Mouse (Mus musculus): Measurements from ENCODE around the gene Sohlh1.

The Sohlh1 gene

DNA sequence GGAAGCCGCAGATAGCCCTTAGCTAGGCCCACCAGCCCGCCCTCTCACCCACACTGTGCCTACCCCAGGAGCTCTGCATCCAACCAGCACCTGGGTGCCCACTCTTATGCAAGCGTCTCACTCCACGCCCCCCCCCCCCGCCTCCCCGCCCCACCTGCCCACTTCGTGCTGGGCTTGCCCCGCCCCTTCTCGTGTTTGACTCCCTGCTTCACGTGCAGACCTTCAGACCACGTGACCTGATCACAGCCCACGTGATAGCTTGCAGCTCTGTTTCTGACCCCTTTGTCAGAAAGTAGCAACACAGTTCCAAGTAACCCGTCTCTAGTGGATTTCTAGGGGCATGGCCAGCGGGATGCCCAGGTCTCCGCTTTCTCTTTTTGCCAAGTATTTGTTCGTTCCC, at the start of gene Sohlh1:
TSS of gene Sohlh1 (minus strand) at position 23 of the 400 bp plus-strand sequence.
- no peak for DNase-seq

DNA sequence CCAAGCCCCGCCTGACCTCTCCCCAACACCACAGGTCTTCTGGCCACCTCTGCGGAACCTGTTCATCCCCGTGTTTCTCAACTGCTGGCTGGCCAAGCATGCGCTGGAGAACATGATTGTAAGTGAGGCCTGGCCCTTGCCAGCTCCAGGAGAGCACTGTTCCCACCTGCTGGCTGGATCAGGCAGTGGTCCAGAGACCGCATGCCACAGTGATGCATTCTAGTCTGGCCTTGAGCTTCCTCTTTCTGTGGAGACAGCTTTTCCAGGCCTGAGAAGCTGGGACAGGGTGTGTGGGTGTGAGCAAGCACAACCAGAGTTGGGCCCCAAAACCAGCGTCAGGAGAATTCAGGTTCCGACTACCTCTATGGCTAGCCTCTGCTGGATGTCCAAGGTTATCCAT, 45.4 kb upstream of the Sohlh1 start:
- peak; percentile 77 for DNase-seq

DNA sequence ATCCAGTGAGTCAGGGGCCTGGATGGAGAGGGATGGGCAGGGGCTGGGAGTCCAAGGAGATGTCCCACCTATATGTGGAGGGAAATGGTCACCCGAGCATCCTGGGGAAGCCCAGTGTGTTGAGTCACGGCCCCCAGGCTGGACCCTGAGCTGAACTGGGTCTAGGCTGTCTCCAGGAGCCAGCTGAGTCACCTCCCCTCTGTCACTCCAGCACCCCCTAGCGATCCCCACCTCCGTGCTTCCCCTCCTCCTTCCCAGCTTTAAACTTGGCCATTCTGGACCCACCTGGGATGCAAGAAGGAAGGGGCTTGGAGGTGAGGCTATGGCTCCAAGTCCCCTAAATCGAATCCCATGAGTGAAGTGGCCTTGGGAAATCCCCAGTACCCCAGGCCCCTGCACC, 41.1 kb upstream of the Sohlh1 start:
- no peak for DNase-seq

DNA sequence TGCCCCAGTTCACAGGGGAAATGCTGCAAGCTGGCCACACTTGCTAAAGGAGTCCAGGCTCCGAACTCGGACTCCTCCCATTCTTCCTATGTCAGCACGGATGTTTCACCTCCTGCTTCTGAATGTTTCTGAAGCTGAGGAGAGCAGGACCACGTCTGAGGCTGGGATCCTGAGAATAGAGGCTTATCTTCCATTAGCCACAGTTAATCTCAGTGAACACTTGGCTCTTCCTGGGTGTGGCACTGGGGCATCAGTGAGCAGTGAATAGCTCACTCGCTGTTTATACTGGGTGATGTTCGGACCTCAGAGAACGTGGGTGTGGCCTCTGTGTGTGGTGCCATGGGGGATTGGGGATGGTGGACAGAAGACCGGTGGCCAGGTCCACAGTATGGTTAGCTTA, 40.2 kb upstream of the Sohlh1 start:
- no peak for DNase-seq

DNA sequence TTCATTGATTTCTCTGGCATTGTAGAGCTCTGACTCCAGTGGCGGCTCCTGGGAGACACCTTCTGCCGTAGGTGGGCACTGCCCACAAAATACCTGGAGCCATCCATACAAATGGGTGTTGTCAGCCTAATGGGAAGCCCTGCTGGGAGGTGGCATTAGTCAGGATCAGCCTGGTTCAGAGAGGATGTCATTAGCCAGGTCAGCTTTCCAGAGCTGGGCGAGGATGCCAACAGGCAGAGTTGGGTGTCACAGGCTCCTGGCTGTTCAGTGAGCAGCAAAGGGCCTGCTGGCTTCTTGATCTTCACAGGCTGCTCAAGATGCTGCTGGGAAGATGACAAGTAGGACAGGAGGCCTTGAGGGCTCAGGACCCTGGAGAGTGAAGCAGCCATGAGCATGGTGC, 37.7 kb upstream of the Sohlh1 start:
- DNase-seq: peak; percentile 51

DNA sequence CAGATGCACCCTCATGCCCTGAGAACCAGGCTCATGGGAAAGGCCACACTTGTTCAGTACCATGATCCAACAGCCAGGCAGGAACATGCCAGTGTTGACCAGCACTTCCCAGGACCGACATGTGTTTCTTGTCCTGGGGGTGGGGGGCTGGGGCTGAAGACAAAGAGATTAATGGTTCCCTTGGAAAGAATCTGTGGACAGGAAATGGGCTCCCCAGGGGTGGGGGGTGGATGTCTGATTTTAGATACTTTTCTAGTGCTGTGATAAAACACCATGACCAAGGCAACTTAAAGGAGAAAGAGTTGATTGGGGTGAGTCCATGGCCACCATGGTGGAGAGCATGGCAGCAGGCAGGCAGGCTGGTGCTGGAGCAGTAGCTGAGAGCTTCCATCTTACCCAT, 35.2 kb upstream of the Sohlh1 start:
- DNase-seq: no peak

DNA sequence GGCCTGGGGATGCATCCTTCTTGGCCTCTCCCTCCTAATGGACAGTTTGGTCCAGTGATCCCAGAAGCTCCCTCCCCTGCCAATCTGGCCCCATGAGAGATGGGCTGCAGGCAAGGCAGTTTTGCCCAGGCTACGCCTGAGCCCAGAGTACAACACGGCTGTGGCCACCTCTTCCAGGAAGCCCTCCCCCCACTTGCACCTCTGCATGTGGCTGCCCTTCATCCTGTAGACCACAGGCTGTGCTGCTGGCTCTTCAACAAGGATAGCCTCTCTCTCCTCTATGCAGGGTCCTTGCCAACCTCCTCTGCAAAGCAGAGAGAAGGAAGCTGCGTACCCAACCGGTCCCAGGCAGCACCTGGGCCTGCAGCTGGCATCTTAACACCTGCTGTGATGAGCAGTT, 32.0 kb upstream of the Sohlh1 start:
- DNase-seq: peak; percentile 77

DNA sequence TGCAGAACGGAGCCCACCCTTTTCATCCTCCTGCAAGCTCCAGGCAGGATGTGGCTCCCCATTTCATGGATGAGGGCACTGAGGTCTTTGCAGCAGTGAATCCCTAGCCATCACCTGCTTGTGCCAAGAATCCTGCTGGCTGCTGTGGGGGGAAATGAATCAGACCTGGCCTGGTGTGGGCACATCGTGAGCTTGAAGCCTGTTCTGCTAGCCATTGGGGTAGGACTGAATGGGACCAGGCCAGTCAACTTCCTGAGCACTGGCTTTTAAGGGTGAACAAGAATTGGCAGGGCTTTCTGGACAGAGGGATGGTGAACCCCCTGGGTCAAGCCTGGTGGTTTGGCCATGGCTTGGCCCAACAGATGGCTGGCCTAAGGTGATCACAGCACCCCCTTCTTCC, 31.5 kb upstream of the Sohlh1 start:
- peak; percentile 88 for DNase-seq

DNA sequence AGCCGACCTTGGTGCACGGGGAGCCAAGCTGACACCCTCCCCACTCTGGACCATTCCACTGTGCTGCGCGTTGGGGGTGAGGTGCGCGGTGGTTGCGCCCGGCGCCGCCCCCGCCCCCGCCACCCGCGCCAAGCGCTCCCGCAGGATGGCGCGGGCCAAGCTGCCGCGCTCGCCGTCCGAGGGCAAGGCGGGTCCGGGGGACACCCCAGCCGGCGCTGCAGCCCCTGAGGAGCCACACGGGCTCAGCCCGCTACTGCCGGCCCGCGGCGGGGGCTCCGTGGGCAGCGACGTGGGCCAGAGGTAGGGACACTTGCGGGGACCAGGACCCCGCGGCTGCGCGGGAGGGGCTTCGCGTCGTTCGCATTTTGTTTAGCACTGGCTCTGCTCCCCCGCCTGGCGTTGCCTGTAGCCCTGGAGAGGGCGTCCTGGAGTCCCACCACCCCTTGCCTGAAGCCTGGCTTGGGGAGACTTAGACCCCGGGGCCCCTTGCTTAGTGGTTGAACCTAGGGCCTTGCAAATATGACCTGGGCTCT, 30.8 kb upstream of the Sohlh1 start:
- peak; percentile 89 for DNase-seq

DNA sequence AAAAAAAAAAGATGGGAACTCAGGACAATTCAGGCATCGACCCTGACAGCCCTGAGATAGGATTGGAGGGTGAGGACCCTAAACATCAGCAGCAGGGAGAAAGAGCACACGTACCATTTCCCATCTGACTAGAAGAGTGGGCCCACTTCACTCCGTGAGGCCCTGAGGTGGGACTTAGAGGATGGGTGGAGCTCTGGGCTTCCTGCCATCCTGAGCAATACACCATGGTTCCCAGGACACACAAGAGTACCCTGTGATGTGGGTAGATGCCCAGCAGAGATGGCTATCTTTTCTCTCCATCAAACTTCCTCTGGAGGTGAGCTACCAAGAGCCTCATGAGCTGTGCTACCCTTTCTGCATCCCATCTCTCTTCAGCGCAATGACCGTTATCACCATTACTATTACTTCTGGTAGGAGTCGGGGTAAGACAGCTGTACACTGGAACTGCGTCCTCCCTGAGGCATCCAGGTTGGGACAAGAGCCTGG, 30.2 kb upstream of the Sohlh1 start:
- DNase-seq: no peak

DNA sequence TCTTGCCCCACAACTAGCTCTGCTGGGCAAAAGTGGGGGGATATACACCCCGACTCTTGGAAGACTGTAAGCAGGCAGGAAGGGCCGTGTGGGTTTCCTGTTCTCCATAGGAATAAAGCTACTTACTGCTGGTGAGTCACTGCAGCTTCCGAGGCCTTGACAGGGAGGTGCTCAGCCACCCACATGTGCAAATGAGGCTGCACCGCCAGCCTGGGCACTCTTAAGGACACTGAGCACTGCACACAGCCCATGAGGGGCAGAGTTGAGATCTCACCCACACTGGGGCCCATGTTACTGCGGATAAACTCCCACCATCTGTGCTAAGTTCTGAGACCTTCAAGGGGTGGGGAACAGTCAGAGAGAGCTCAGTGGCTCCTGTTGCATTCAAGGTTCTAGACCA, 19.6 kb upstream of the Sohlh1 start:
- no peak for DNase-seq

DNA sequence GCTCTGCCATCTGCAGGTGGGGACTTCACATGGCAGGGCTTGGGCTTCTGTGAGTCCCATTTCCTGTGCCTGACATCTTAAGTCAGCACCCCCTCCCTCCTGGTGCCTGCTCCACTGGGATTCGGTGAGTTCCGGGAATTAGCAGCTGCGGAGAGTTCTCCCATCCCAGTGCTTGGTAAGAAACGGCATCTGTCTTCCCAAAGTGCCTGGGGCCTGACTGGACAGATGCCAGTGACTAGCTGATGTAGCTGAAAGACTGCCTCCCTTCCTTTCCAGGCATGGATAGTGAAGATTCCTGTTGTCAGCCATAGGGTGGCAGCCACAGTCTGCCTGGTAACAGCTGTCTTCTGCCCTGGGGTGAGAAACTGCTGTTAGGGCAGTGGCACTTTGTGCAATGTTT, 18.4 kb upstream of the Sohlh1 start:
- DNase-seq: peak; percentile 60

DNA sequence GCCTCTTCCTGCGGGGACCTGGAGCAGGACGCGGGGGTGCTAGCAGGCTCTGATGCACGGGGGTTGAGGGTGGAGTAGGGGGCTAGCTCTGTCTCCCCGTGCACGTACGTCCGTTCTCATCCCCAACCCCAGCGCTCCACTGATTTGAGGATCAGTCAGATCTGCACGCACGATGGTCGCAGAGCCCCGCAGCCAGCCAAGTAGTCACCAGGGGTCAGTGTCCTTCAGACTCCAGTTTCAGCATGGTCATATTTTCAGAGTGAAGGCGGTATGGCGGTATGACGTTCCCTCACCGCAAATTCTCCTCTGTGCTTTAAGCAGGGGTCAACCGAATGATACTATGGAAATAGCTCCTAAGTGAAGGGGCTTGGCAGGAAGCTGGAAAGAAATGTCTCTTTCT, 17.2 kb upstream of the Sohlh1 start:
- peak; percentile 54 for DNase-seq

DNA sequence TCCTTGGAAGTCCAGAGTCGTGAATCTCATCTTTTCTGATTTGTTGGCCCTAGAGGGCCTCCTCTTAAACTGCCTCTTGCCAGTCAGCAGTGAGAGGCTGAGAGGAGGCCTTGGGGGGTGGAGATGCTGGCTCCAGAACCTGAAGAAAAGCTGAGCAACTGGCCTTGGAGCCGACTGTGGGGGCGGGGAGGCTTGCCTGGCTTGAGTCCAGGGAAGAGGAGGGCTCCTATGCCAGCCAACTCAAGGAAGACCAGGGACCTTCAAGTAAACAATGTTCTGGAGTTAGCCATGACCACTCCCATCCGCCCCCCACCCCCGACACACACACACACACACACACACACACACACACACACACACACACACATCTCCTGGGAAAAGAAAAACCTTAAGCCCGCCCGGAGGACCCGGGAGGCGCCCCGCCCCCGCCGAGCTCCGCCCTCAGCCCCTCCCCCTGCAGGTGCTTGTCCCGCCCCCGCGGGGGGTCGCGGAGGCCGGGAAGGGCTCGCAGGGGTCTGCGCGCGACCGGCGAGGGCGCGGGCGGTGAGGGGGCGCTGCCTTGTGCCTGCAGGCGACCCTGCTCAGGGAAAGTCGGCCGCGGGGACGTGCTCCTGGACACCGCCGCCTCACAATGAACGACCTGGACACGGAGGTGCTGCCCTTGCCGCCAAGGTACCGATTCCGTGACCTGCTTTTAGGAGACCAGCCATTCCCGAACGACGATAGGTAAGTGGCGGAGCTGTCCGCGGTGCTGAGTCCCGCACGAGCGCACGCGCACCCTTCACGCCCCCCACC, 16.5 kb upstream of the Sohlh1 start, which contains the start of gene Kcnt1:
TSS of gene Kcnt1 (plus strand) at position 398 of the 795 bp plus-strand sequence.
- DNase-seq: peak; percentile 77

DNA sequence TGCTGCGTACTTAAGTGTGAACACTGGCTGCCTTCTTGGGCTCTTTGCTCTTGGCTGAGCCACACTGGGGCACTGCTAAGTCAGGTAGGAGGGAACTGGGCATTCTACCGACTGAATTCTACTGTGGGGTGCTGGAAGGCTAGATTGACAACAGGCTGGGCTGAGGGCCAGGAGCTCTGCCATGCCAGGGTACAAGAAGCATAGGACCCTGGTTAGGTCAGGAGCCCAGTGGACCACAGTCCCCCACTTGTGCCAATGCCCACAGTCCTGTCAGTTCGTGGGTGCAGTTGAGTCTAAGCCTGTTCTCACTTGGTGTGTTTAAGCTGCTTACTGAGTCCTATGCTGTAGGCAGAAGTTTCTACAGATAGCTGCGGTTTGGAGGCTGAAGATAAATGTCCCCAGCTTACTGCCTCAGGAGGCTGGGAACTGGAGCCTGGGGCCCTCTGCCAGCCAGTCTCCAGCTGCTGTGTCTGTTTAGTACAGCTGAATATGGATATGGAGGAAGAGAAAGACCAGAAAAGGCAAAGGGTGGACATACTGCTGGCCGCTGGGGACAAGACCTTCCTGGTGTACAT, 15.7 kb upstream of the Sohlh1 start:
- DNase-seq: peak; percentile 65

DNA sequence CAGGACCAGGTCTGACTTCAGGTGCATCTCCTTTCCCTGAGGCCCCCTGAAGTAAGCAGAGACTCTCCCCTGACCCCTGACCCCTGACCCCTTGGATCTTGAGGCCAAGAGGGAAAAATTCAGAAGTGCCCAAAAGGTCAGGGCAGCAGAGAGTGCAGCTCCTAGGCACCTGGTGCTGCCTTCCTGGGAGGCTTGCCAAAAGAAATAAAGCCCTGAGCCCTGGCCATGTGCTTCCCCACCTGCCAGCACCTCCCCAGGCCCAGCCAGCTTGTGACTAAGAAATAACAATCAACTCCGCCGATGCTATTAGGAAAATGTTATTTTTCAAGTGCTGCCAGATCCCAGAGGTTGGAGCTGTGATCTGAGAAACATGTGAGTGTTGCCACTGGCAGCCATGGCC, 15.0 kb upstream of the Sohlh1 start:
- peak; percentile 63 for DNase-seq

DNA sequence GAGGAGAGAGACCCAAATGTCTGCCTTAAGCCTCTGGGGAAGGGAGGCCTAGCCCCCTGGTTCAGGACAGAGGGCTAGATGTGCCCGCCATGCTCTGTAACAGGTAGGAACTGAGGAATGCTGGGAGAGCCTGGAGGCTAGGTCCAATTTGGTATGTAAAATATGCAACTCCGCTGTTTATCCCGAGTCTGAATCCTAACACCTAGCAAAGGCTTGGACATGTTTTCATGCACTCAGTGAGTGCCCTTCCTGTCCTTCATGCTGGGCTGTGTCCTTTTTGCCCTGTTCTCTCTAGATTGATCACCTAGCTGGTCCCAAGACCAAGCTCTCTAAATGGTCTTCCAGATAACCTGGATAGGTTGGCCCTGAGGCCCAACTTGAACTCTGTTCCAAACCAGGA, 12.8 kb upstream of the Sohlh1 start:
- DNase-seq: no peak

DNA sequence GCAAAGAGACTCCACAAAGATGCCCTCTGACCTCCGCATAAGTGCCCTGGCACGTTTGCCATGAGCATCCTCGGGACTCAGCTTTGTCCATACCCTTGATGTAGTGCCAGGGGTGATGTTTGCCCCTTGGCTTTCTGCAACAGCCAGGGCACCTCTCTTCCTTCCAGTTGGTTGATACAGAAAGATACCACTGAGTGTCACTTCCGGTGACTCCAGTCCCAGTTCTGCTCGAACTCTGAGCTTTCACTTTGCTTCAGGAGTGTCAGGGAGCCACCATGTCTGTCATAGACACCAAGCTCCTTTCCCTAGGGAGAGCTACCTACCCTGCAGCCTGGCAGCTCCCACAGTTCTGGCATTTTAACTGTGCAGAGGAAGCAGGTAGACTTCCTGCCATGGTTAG, 7.0 kb upstream of the Sohlh1 start:
- no peak for DNase-seq

DNA sequence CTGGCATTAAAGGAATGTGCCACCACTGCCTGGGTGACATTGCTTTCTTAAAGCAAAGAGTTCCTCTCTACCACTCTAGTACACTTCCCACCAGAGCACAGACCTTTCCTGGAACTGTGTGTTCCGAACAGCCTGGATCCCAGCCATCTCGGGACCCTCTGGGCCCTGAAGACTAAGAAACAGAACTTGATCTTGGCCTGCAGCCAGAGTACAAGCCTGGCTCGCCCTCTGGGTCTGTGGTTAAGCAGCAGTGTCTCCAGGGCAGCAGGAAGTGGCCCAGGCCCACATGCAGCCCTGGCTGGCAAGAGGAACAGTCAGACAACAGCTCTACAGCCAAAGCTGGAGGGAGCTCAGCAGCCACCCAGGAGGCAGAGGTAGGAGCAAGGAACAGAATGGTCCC, 5.6 kb upstream of the Sohlh1 start:
- DNase-seq: peak; percentile 47

DNA sequence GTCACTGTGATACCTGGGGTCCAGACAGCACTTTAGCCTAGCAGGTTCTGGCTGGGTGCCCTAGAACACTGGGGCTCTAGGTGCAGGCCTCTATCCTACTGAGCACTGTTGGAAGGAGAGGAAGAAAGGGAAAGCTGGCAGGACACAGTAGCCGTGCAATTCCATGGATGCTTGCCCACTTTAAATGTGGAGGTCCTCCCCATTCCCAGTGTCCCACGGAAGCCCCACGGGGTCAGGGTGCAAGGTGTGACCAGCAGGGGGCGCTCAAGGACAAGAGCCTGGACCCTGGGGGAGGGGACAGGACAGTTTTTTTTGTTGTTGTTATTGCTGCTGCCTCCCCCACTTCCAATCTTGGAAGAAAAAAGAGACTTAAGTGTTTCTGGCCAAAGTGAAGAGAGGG, 3.3 kb upstream of the Sohlh1 start:
- DNase-seq: peak; percentile 68

DNA sequence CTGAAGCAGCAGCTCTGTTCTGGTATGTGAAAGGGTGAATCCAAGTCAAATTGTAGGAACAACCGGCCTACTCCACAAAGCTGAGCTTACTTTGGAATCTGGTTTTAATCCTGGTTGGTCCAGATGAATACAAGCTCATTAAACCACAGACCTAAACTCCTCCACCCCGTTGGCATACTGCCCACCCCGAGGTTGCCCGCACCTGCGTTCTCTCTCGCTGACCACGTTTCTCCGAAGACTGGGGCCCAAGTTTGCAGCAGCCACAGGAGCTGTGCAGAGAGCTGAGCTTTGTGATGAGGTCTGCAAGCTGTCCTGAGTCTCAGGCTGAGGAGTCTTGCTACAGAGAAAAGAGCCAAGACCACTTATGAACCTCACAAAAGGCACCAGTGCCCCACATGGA, 532 bp downstream of the Sohlh1 start:
- no peak for DNase-seq

DNA sequence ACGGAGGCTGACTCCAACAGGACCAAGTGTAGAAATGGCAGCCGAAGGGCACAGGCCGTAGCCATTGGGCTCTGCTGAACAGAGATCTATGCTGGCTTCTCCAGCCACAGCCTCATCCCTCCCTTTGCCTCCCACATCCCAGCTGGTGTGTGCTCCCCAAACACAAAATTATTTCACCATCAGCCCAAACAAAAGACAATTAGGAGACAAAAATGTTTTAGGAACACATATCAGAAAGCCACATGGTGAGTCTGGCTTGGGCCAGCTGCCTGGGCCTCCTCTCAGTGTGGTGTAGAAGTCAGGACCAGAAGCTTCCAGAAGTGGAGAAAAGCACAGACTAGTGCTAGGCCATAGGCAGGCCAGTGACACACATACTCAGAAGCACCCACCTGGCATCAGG, 3.0 kb downstream of the Sohlh1 start:
- DNase-seq: no peak

DNA sequence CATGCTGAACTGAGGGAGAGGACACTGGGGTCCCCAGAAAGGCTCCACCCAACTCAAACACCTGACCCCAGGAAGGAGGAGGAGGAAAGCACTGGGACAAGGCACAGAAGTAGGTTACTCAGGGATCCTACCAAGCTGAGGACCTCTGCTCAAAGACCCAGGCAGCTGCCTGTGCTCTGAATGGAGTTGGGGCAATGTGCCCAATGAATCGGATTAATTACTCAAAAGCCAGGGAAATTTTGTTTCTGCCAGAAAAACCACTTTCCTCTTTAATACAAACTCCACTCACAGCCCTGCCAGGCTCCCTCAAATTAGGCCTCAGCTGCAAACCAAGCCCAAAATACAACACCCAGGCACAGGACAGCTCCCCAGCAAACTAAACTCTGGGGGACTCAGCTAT, 4.3 kb downstream of the Sohlh1 start:
- DNase-seq: no peak

DNA sequence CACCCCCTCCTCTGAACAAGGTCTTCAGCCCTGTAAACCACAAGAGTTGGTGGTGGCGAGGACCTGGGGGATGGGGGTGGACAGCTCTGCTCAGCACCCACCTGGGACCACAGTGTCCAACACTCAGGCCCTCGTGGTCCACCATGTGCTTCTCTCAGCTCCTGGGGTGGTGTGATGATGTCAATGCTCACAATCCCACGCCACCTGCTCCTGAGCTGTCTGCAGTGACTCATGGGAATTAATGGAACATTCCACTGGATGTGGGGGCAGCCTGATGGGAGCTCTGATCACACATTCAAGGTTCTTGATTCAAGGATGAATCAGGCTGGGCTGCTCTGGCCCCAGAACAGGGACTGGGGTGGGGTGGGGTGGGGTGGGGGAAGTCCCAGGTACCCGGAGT, 4.9 kb downstream of the Sohlh1 start:
- DNase-seq: no peak

Measured in cerebellum, adult 9-11 months (tissue).